Mouse (Mus musculus) bone marrow, adult 2 months (tissue): ENCODE data around the gene Naglu. TPM values are rescaled to one million over a fixed set of nuclear protein-coding genes. Genes with fewer than 3 reads are reported as not detected.

Experiments
- H3K27ac ChIP-seq: fragments of 200-500 bp; 2 replicates; pipeline ENCODE4 v1.5.1; 2012; ENCODE audit warnings: low read depth, mild to moderate bottlenecking, control low read depth, inconsistent platforms, low read length; ENCODE audit not compliant: control insufficient read depth, poor library complexity, insufficient read depth
- H3K4me1 ChIP-seq: fragments of 200-500 bp; 2 replicates; pipeline ENCODE4 v1.6.1; 2011; ENCODE audit warnings: low read length; ENCODE audit not compliant: control insufficient read depth, insufficient read depth
- H3K4me3 ChIP-seq: fragments of 200-500 bp; replicated peaks from 2 replicates; pipeline ENCODE3; 2011; ENCODE audit warnings: mild to moderate bottlenecking, low read depth, low read length, control low read depth; ENCODE audit not compliant: control insufficient read depth
- CTCF ChIP-seq: fragments of 200-500 bp; IDR thresholded peaks from 2 replicates; pipeline ENCODE4 v1.5.1; 2011; ENCODE audit warnings: low read length, control low read depth; ENCODE audit not compliant: control insufficient read depth, insufficient read depth
- POLR2A ChIP-seq: fragments of 200-500 bp; IDR thresholded peaks from 2 replicates; pipeline ENCODE4 v1.6.1; 2011; ENCODE audit warnings: low read depth, mild to moderate bottlenecking, control low read depth, low read length, borderline replicate concordance; ENCODE audit not compliant: control insufficient read depth
- WGBS: fragments of 180-500 bp; shearing (Covaris S2); methylation state at CpG from one replicate; pipeline ENCODE4 v1.1.7; 2018; 5-methylcytosine and 5-hydroxymethylcytosine counted together
- polyA plus RNA-seq: library from polyadenylated mRNA; stranded (reverse); fragments of >200 nt; gene quantifications from 2 replicates; pipeline ENCODE4 v1.2.4, GENCODE M21; 2011; ENCODE audit warnings: low replicate concordance; ENCODE audit not compliant: missing spikeins, insufficient read depth, insufficient read length

Naglu gene
- polyA plus RNA-seq, 1 experiment, result 5.6 TPM

- H3K27ac ChIP-seq, result no peak overlapping the region
- 26% methylated on average over 18 of the region's 18 CpGs for WGBS
- H3K4me1 ChIP-seq, result peaks cover 15% of the 10 kb centered on the region
Observed at GRCm38 (mm10) chr11:101066549-101067412, 3.0 kb upstream of the Naglu start.

DNA sequence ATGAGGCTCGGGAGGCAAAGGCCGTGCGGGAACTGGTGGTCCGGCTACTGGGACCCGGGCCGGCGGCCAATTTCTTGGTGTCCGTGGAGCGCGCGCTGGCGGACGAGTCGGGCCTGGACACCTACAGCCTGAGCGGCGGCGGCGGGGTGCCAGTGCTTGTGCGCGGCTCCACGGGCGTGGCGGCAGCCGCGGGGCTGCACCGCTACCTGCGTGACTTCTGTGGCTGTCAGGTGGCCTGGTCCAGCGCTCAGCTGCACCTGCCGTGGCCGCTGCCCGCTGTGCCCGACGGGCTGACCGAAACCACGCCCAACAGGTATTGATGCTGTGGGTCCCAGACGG, 346 bp downstream of the Naglu start:
- Histone ChIP-seq H3K4me1 (no peaks in the 10 kb centered on the region), H3K27ac (peak overlapping the region; percentile 65; the same call in 1 of the 2 replicates), H3K4me3 (peak overlapping the region; percentile 92)
- WGBS, result under 1% methylated on average over 36 of the region's 36 CpGs
- peak; percentile 12; the same call in 1 of the 2 replicates for TF ChIP-seq POLR2A
- 0 out of 2 replicates have a peak, but pooled peaks have one; percentile 4 for TF ChIP-seq CTCF

More at GRCm38 (mm10) chr11:101066549-101067412, 3.0 kb upstream of the Naglu start:
- TF ChIP-seq CTCF (peak; percentile 98), POLR2A (no peak)
- no peak overlapping the region for H3K4me3 ChIP-seq

GRCm38 (mm10) chr11:101070987-101071386, 1.2 kb downstream of the Naglu start:
- no peak overlapping the region for H3K4me3 ChIP-seq
- TF ChIP-seq CTCF (no peak), POLR2A (no peak)
- no peaks in the 10 kb centered on the region for H3K4me1 ChIP-seq
- WGBS, result 81% methylated on average over 6 of the region's 6 CpGs
- no peak overlapping the region for H3K27ac ChIP-seq

- Histone ChIP-seq H3K27ac (no peak overlapping the region), H3K4me1 (no peaks in the 10 kb centered on the region), H3K4me3 (no peak overlapping the region)
- WGBS, result 87% methylated on average over 14 of the region's 14 CpGs
- TF ChIP-seq POLR2A (no peak), CTCF (no peak)
Observed at GRCm38 (mm10) chr11:101071810-101072428, 2.1 kb downstream of the Naglu start.

DNA sequence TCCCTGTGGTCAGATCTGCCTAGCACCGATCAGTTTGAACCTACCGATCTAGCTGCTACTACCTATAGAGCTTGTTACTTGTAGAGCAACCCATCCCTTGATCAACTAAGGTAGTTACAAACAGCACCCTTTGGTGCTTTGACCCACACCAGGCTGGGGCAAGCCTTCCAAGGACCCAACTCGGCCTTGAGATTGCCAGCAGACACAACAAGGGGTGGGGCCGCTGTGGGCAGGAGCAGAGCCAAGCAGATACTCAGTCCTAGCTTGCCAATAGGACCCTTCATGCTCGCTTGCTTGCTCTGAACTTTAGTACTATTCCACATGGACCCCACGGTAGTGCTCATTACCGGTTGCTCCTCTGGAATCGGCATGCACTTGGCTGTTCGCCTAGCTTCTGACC, 8.3 kb downstream of the Naglu start, which contains the start of gene Hsd17b1:
Gene Hsd17b1, plus strand, starts transcription at position 291 of the 400 bp plus-strand sequence.
- H3K4me1 ChIP-seq, result peaks cover 2% of the 10 kb centered on the region; the same call in 1 of the 2 replicates
- 85% methylated on average over 9 of the region's 9 CpGs for WGBS
- TF ChIP-seq CTCF (no peak), POLR2A (no peak)
- no peak within 1 kb of the TSS for H3K27ac ChIP-seq
- H3K4me3 ChIP-seq, result no peak within 1 kb of the TSS

- Histone ChIP-seq H3K4me3 (peak overlapping the region; percentile 33), H3K27ac (no peak overlapping the region), H3K4me1 (peaks cover 2% of the 10 kb centered on the region)
- TF ChIP-seq POLR2A (no peak), CTCF (no peak)
- 4% methylated on average over 27 of the region's 27 CpGs for WGBS
Observed at GRCm38 (mm10) chr11:101079746-101080145, 9.9 kb downstream of the Naglu start.

GRCm38 (mm10) chr11:101080421-101080820, 10.6 kb downstream of the Naglu start:
- 86% methylated on average over 5 of the region's 5 CpGs for WGBS
- H3K27ac ChIP-seq, result no peak overlapping the region
- peaks cover 2% of the 10 kb centered on the region for H3K4me1 ChIP-seq
- H3K4me3 ChIP-seq, result no peak overlapping the region
- TF ChIP-seq POLR2A (no peak), CTCF (no peak)

DNA sequence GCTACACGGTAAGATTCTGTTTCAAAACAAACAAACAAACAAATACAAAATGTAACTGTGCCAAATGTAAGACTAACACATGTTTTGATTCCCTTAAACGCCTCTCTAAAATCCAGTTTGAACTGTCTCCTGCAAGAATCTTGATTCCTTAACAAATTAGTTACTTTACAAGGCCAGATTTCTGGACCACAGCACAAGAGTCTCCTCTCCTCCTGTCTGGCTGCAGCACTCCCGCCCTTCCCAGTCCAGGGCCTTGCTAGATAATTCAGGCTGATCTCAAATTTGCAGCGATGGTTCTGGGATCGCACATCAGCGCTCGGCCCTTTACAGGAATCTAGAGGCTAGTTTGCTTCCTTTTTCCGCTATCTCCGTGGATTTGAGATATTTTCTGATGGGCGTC, 11.8 kb downstream of the Naglu start:
- WGBS, result 11% methylated on average over 10 of the region's 10 CpGs
- Histone ChIP-seq H3K27ac (peak overlapping the region; percentile 75), H3K4me1 (peaks cover 4% of the 10 kb centered on the region), H3K4me3 (peak overlapping the region; percentile 53)
- no peak for TF ChIP-seq CTCF
- TF ChIP-seq POLR2A, result no peak

GRCm38 (mm10) chr11:101082208-101083082, 12.6 kb downstream of the Naglu start, which contains the start of gene Coasy:
Gene Coasy, plus strand, starts transcription at chr11:101082565.
- H3K4me1 ChIP-seq, result peaks cover 6% of the 10 kb centered on the region
- WGBS, result under 1% methylated on average over 51 of the region's 51 CpGs
- H3K4me3 ChIP-seq, result peak within 1 kb of the TSS; percentile 81
- H3K27ac ChIP-seq, result peak within 1 kb of the TSS; percentile 82
- TF ChIP-seq POLR2A, result peak; percentile 81; the same call in 1 of the 2 replicates
- no peak for TF ChIP-seq CTCF
